ENCODE assay signal across 16 mouse cellular contexts in the genomic region with DNA sequence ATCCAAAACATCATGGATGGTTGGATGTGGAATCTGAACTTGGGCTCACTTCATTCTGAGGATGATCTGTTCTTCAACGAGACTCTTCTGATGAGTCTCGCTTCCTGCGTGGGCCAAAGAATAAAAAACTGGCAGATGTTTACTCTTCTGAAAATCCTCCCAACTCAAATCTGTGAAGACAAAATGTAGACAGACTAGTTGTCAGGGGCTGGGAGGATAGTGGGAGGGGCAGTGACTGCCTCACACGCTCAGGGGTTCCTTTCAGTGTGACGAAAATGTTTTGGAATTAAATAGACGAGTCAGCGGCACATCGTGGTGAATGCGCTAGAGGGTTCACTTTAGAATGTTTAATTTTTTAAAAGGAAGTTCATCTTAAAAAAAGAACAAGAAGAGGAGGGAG. TPM values are rescaled to one million over a fixed set of nuclear protein-coding genes. Genes with fewer than 3 reads are reported as not detected.
DNase-seq lines count a peak whose midpoint lies in the region; ATAC-seq and TF ChIP-seq lines count a peak whose summit lies in the region.
"Had no signal": no experiment of that assay in that cellular context is flagged by ENCODE, and none has a peak within 500 bp of the region (broad histone marks: within the 10 kb centered on the region; RNA-seq: fewer than 3 reads in every experiment).

No protein-coding gene starts in this region.

- no peak for ATAC-seq in liver, embryonic 11.5 days (replicated peaks; ENCODE audit: low FRiP score)
- ATAC-seq in megakaryocyte-erythroid progenitor cell, adult 5-6 weeks (replicated peaks; ENCODE audit: low FRiP score, low TSS enrichment, poor library complexity, severe bottlenecking), result no peak
- ATAC-seq: forebrain, embryonic 15.5 days; lung, postnatal 0 days; midbrain, embryonic 15.5 days had no signal

- H3K27me3 ChIP-seq in liver, embryonic 11.5 days (replicated peaks; ENCODE audit: control insufficient read depth, insufficient read depth, low read length), result no peaks in the 10 kb centered on the region
- H3K27me3 ChIP-seq: forebrain, embryonic 15.5 days; heart, embryonic 15.5 days; midbrain, embryonic 15.5 days; neural tube, embryonic 13.5 days had no signal

- no peak for TF ChIP-seq CTCF in bone marrow macrophage, adult 2 months (IDR thresholded peaks at IDR 0.05; ENCODE audit: low read depth, low read length)

- H3K36me3 ChIP-seq in liver, embryonic 11.5 days (ENCODE audit: control insufficient read depth, insufficient read depth, low read length), result no peaks in the 10 kb centered on the region
- H3K36me3 ChIP-seq: forebrain, embryonic 15.5 days; heart, embryonic 15.5 days; hindbrain, embryonic 12.5 days; midbrain, embryonic 15.5 days; neural tube, embryonic 13.5 days had no signal

- peak overlapping the region; percentile 8; the same call in 1 of the 2 replicates for H3K4me2 ChIP-seq in liver, embryonic 11.5 days
- H3K4me2 ChIP-seq: forebrain, embryonic 15.5 days; heart, embryonic 15.5 days; hindbrain, embryonic 12.5 days; midbrain, embryonic 15.5 days; neural tube, embryonic 13.5 days had no signal

- peak; percentile 47 for DNase-seq in layer of hippocampus, adult 9-11 months
- no peak for DNase-seq in layer of hippocampus, postnatal 25 days (ENCODE audit: extremely low spot score in 1 of 2, low spot score in 1 of 2)
- peak; percentile 24 for DNase-seq in CD4-positive helper T cell, adult 2 months (ENCODE audit: low read depth, low spot score)
- no peak for DNase-seq in liver, embryonic 11.5 days (ENCODE audit: low spot score)
- DNase-seq in ovary, postnatal 14 days (ENCODE audit: low spot score), result no peak
- DNase-seq in adrenal gland, adult 18-20 months (ENCODE audit: low spot score in 2 of 2), result no peak
- DNase-seq: adrenal gland, postnatal 25 days had no signal

- no peak for TF ChIP-seq POLR2A in bone marrow macrophage, adult 2 months (IDR thresholded peaks at IDR 0.05; ENCODE audit: borderline replicate concordance, low read depth, low read length)

- H3K4me1 ChIP-seq in bone marrow macrophage, adult 2 months (ENCODE audit: control insufficient read depth, insufficient read depth, low read length), result peaks cover 24% of the 10 kb centered on the region
- peaks cover 48% of the 10 kb centered on the region for H3K4me1 ChIP-seq in liver, embryonic 11.5 days (replicated peaks; ENCODE audit: control insufficient read depth, insufficient read depth, low read length)

- H3K9me3 ChIP-seq in liver, embryonic 11.5 days (ENCODE audit: control insufficient read depth, low read length), result no peaks in the 10 kb centered on the region
- H3K9me3 ChIP-seq: forebrain, embryonic 15.5 days; heart, embryonic 15.5 days; hindbrain, embryonic 12.5 days; midbrain, embryonic 15.5 days; neural tube, embryonic 13.5 days had no signal

- H3K9ac ChIP-seq in liver, embryonic 11.5 days (ENCODE audit: low read depth, low read length), result no peak overlapping the region
- H3K9ac ChIP-seq: forebrain, embryonic 15.5 days; heart, embryonic 15.5 days; hindbrain, embryonic 12.5 days; midbrain, embryonic 15.5 days; neural tube, embryonic 13.5 days had no signal

- no peak overlapping the region for H3K4me3 ChIP-seq in bone marrow macrophage, adult 2 months (ENCODE audit: insufficient read depth, low read length)
- no peak overlapping the region for H3K4me3 ChIP-seq in liver, embryonic 11.5 days (ENCODE audit: low read depth, low read length)
- H3K4me3 ChIP-seq: forebrain, embryonic 15.5 days; heart, embryonic 15.5 days; hindbrain, embryonic 12.5 days; midbrain, embryonic 15.5 days; neural tube, embryonic 13.5 days had no signal

- peak overlapping the region; percentile 3; the same call in 1 of the 2 replicates for H3K27ac ChIP-seq in bone marrow macrophage, adult 2 months (ENCODE audit: insufficient read depth, low read depth, low read length)
- H3K27ac ChIP-seq in liver, embryonic 11.5 days (ENCODE audit: low read depth, low read length), result no peak overlapping the region
- H3K27ac ChIP-seq: forebrain, embryonic 15.5 days; heart, embryonic 15.5 days; hindbrain, embryonic 12.5 days; midbrain, embryonic 15.5 days; neural tube, embryonic 13.5 days had no signal

- 83% methylated on average over 9 of the region's 9 CpGs for WGBS in liver, embryonic 11.5 days

RNA-seq across cellular contexts. Expression of gene Acsl5, which starts 4.4 kb away (rescaled TPM):
- total RNA-seq in layer of hippocampus, postnatal 25 days (2021), result 10 to 100 TPM; 28.7 to 38.4 TPM
- polyA plus RNA-seq in bone marrow macrophage, adult 2 months (2012; ENCODE audit: insufficient read depth, insufficient read length, missing spikeins), result 65.3 and 84.9 TPM in 2 replicates
- polyA plus RNA-seq in liver, embryonic 11.5 days (2014; fragmentation: Nextera tagmentation; extraction: Ambion mirVana), result 125 and 130 TPM in 2 replicates
- total RNA-seq in megakaryocyte-erythroid progenitor cell, adult 5-6 weeks (2014; fragmentation: Nextera tagmentation), result 180 and 241 TPM in 2 replicates
- total RNA-seq in megakaryocyte-erythroid progenitor cell, adult 5-6 weeks (2017), result 295 and 345 TPM in 2 replicates
- total RNA-seq in adrenal gland, adult 18-20 months (2021), result 100 to 1,000 TPM; 265 to 297 TPM

RNA-seq across cellular contexts. Expression of gene Gucy2g, which starts 15.1 kb away (rescaled TPM):
- under 1 TPM; 0.57 to 0.99 TPM for total RNA-seq in layer of hippocampus, postnatal 25 days (2021)
- not detected in 2 replicates for polyA plus RNA-seq in bone marrow macrophage, adult 2 months (2012; ENCODE audit: insufficient read depth, insufficient read length, missing spikeins)
- 0.04 TPM in 1 of 2 replicates, not detected in the other for polyA plus RNA-seq in liver, embryonic 11.5 days (2014; fragmentation: Nextera tagmentation; extraction: Ambion mirVana)
- total RNA-seq in megakaryocyte-erythroid progenitor cell, adult 5-6 weeks (2014; fragmentation: Nextera tagmentation), result not detected in 2 replicates
- total RNA-seq in megakaryocyte-erythroid progenitor cell, adult 5-6 weeks (2017), result not detected in 2 replicates
- not detected for total RNA-seq in adrenal gland, adult 18-20 months (2021)
- total RNA-seq: adrenal gland, postnatal 25 days had no signal
- polyA plus RNA-seq: forebrain, embryonic 15.5 days; heart, embryonic 15.5 days; hindbrain, embryonic 12.5 days; midbrain, embryonic 15.5 days; neural tube, embryonic 13.5 days; stomach, embryonic 14.5 days had no signal

RNA-seq across cellular contexts. Expression of gene Zdhhc6, which starts 59.7 kb away (rescaled TPM):
- 10 to 100 TPM; 27.3 to 27.9 TPM for total RNA-seq in layer of hippocampus, postnatal 25 days (2021)
- polyA plus RNA-seq in bone marrow macrophage, adult 2 months (2012; ENCODE audit: insufficient read depth, insufficient read length, missing spikeins), result 41.6 and 43.4 TPM in 2 replicates
- 120 and 124 TPM in 2 replicates for polyA plus RNA-seq in liver, embryonic 11.5 days (2014; fragmentation: Nextera tagmentation; extraction: Ambion mirVana)
- 80.1 and 80.5 TPM in 2 replicates for total RNA-seq in megakaryocyte-erythroid progenitor cell, adult 5-6 weeks (2014; fragmentation: Nextera tagmentation)
- 66.1 and 68.1 TPM in 2 replicates for total RNA-seq in megakaryocyte-erythroid progenitor cell, adult 5-6 weeks (2017)
- total RNA-seq in adrenal gland, adult 18-20 months (2021), result 10 to 100 TPM; 36.4 to 37.1 TPM

RNA-seq across cellular contexts. Expression of gene Vti1a, which starts 59.9 kb away (rescaled TPM):
- 10 to 100 TPM; 53.6 to 56.2 TPM for total RNA-seq in layer of hippocampus, postnatal 25 days (2021)
- 29.8 and 31.7 TPM in 2 replicates for polyA plus RNA-seq in bone marrow macrophage, adult 2 months (2012; ENCODE audit: insufficient read depth, insufficient read length, missing spikeins)
- 26.4 and 30.1 TPM in 2 replicates for polyA plus RNA-seq in liver, embryonic 11.5 days (2014; fragmentation: Nextera tagmentation; extraction: Ambion mirVana)
- total RNA-seq in megakaryocyte-erythroid progenitor cell, adult 5-6 weeks (2014; fragmentation: Nextera tagmentation), result 56.4 and 65.4 TPM in 2 replicates
- 39.6 and 54.3 TPM in 2 replicates for total RNA-seq in megakaryocyte-erythroid progenitor cell, adult 5-6 weeks (2017)
- total RNA-seq in adrenal gland, adult 18-20 months (2021), result 10 to 100 TPM; 30.2 to 33.6 TPM

Comparison
In these comparisons a context has a peak if more than half of its experiments do, and no peak if none do; other contexts are left out.
1. DNase-seq: peak in layer of hippocampus, adult 9-11 months (single experiment) and CD4-positive helper T cell, adult 2 months (single experiment); none in layer of hippocampus, postnatal 25 days (0 of 2), liver, embryonic 11.5 days (single experiment), ovary, postnatal 14 days (single experiment) and adrenal gland, adult 18-20 months (0 of 2).
2. RNA of gene Acsl5, which starts 4.4 kb away (total RNA-seq): 180 to 345 TPM in megakaryocyte-erythroid progenitor cell, adult 5-6 weeks and 265 to 297 TPM in adrenal gland, adult 18-20 months; 28.7 to 38.4 TPM in layer of hippocampus, postnatal 25 days; every median in the first group is over 4 times any median in the second.